Mouse (Mus musculus) heart, postnatal 0 days (tissue): ENCODE results near the gene Mctp1. TPM values are rescaled to one million over a fixed set of nuclear protein-coding genes. Genes with fewer than 3 reads are reported as not detected.

Experiments
- ATAC-seq: fragments of 200-750 bp; cut with Nextera tagmentation; 2 replicates; pipeline ENCODE4 v1.8.0; 2017; ENCODE audit warnings: low read depth, moderate number of reproducible peaks, moderate library complexity; ENCODE audit not compliant: insufficient read depth
- DNase-seq: peaks from one replicate; pipeline ENCODE4 v3.0.0-alpha.2; 2016; ENCODE audit warnings: low spot score
- H3K27ac ChIP-seq: fragments of 300-500 bp; sonication (generic); 2 replicates; pipeline ENCODE4 v1.5.1; 2014; ENCODE audit warnings: low read depth, mild to moderate bottlenecking
- H3K27me3 ChIP-seq: fragments of 300-500 bp; sonication (generic); 2 replicates; pipeline ENCODE4 v1.6.1; 2014; ENCODE audit warnings: low read length, mixed read lengths; ENCODE audit not compliant: control insufficient read depth, insufficient read depth
- H3K36me3 ChIP-seq: fragments of 300-500 bp; sonication (generic); replicated peaks from 2 replicates; pipeline ENCODE4 v1.6.1; 2014; ENCODE audit warnings: low read length, mixed read lengths; ENCODE audit not compliant: control insufficient read depth, insufficient read depth
- H3K4me1 ChIP-seq: fragments of 300-500 bp; sonication (generic); 2 replicates; pipeline ENCODE4 v1.6.1; 2014; ENCODE audit warnings: antibody characterized with exemption; ENCODE audit not compliant: control insufficient read depth, insufficient read depth
- H3K4me2 ChIP-seq: fragments of 300-500 bp; sonication (generic); 2 replicates; pipeline ENCODE4 v1.6.1; 2014; ENCODE audit warnings: low read depth, mild to moderate bottlenecking, low read length, moderate library complexity
- H3K4me3 ChIP-seq: fragments of 300-500 bp; sonication (generic); 2 replicates; pipeline ENCODE4 v1.5.1; 2014; ENCODE audit warnings: low read depth, low read length
- H3K9ac ChIP-seq: fragments of 300-500 bp; sonication (generic); replicated peaks from 2 replicates; pipeline ENCODE4 v1.6.1; 2014; ENCODE audit warnings: low read depth, low read length, mixed read lengths
- H3K9me3 ChIP-seq: fragments of 300-500 bp; sonication (generic); replicated peaks from 2 replicates; pipeline ENCODE4 v1.6.1; 2016; ENCODE audit warnings: low read length; ENCODE audit not compliant: control insufficient read depth
- CTCF ChIP-seq: IDR thresholded peaks from 2 replicates; pipeline ENCODE4 v1.5.1; 2016; ENCODE audit warnings: antibody characterized with exemption, control low read depth, low read depth
- EP300 ChIP-seq: IDR thresholded peaks from 2 replicates; pipeline ENCODE4 v1.6.1; 2016; ENCODE audit warnings: antibody characterized with exemption, low read depth
- WGBS: fragments of 180-500 bp; shearing (Covaris S2); extraction: QIAGEN DNeasy Blood & Tissue Kit; methylation state at CpG from one replicate; pipeline ENCODE4 v1.1.7; 2014; 5-methylcytosine and 5-hydroxymethylcytosine counted together
- polyA plus RNA-seq: library from polyadenylated mRNA; unstranded; fragments of >200 nt; fragmentation: Nextera tagmentation; extraction: Ambion mirVana; gene quantifications from 2 replicates; pipeline ENCODE4 v1.2.1, GENCODE M21; 2015
- total RNA-seq: library from RNA; depleted of rRNA; stranded (reverse); fragments of >200 nt; gene quantifications from 2 replicates; pipeline ENCODE4 v1.2.3, GENCODE M21; 2014; ENCODE audit warnings: low replicate concordance

The Mctp1 gene
- total and polyA plus RNA-seq, 2 experiments from 2014 or later: 0.34 TPM; not detected in 1

DNA sequence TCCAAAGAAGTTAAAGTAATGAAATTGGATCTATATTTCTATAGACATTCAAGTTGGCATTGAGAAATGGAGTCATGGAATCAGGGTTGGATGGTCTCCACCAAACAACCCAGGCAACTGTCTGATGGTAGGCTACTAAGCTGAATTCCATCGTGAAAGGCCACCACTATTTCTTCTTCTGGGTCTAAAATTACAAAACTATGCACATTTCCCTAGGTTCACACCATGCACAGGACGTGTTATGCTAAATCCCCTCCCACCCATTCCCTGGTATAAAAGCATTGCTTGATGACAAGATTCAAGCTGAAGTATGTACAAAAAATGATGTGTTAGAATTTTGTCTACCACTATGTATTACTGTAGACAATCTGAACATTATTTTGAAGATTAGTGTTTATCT is 634.5 kb downstream of the Mctp1 start:
- H3K27ac ChIP-seq: no peak overlapping the region
- no peaks in the 10 kb centered on the region for H3K36me3 ChIP-seq
- H3K4me3 ChIP-seq: no peak overlapping the region
- H3K27me3 ChIP-seq: no peaks in the 10 kb centered on the region
- TF ChIP-seq CTCF (no peak), EP300 (no peak)
- H3K4me2 ChIP-seq: no peak overlapping the region
- H3K9me3 ChIP-seq: no peaks in the 10 kb centered on the region
- 74% methylated on average over 2 of the region's 2 CpGs for WGBS
- H3K4me1 ChIP-seq: no peaks in the 10 kb centered on the region
- no peak for DNase-seq
- ATAC-seq: no peak
- H3K9ac ChIP-seq: no peak overlapping the region

DNA sequence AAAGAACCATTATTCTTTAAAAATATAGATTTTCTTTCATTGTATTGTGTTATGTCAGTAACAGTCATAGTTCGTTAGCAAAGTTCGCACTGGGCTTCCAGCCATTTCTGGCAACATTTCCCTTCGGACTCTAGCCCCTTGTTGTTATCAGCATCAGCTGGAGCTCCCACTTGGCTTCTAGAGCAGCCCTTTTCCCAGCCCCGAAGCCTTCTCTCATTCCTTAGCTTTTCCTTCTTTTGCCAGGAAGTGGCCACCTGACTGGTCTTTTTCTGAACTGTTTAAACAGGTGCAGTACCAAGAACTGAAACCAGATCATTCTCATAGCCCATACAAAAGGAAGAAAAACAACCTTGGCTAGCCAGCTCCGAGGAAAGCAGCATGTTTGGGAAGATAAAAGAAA is 645.3 kb downstream of the Mctp1 start:
- H3K4me2 ChIP-seq: peak overlapping the region; percentile 41
- no peaks in the 10 kb centered on the region for H3K9me3 ChIP-seq
- H3K4me1 ChIP-seq: no peaks in the 10 kb centered on the region
- ATAC-seq: no peak
- no peaks in the 10 kb centered on the region for H3K36me3 ChIP-seq
- H3K4me3 ChIP-seq: no peak overlapping the region
- H3K9ac ChIP-seq: no peak overlapping the region
- no peaks in the 10 kb centered on the region for H3K27me3 ChIP-seq
- TF ChIP-seq EP300 (no peak), CTCF (no peak)
- DNase-seq: peak; percentile 9
- no peak overlapping the region for H3K27ac ChIP-seq
- WGBS: 21% methylated on average over 5 of the region's 5 CpGs

DNA sequence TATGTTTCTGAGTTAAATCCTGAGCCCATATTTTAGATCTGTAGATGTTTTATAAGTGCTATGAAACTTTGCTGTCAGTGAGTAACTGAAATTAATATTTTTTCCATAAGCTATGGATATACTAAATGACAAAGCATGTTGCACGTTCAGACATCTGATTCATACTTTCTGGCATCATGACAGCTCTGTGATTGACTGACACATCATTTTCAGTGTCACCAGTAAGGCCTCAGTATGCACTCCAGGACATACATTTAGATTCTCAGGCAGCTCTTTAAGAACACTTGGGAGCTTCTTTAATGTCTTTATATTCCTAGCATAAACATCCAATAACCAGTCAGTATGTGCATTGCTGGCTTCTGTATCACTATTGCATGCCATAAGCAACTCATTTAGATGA is 659.0 kb downstream of the Mctp1 start:
- 62% methylated on average over 1 of the region's 1 CpGs for WGBS
- Histone ChIP-seq H3K9me3 (no peaks in the 10 kb centered on the region), H3K9ac (no peak overlapping the region), H3K4me2 (no peak overlapping the region), H3K27me3 (no peaks in the 10 kb centered on the region), H3K36me3 (no peaks in the 10 kb centered on the region), H3K4me3 (no peak overlapping the region), H3K27ac (no peak overlapping the region), H3K4me1 (no peaks in the 10 kb centered on the region)
- DNase-seq (no peak), ATAC-seq (no peak)
- no peak for TF ChIP-seq CTCF
- TF ChIP-seq EP300: no peak

DNA sequence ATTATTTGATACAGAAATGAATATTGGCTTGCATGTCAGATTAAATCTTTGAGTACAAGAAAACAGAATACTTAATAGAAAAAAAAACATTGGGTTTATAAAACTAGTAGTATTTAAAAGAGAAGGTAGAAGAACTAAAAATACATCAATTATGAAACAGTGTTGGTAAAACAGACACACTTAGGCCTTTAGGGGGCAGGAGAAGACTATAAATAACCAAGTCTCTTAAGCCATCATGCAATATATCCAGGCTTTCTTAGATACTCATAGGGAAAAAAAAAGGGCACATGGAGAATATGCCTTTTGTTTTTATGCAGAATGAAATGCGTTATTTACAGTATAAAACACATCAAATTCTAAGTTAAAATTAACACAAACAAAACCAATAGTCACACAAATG is 661.0 kb downstream of the Mctp1 start:
- ATAC-seq (no peak), DNase-seq (peak; percentile 28)
- Histone ChIP-seq H3K9ac (no peak overlapping the region), H3K4me3 (no peak overlapping the region), H3K4me2 (no peak overlapping the region), H3K9me3 (no peaks in the 10 kb centered on the region), H3K36me3 (no peaks in the 10 kb centered on the region), H3K4me1 (no peaks in the 10 kb centered on the region), H3K27ac (no peak overlapping the region), H3K27me3 (no peaks in the 10 kb centered on the region)
- TF ChIP-seq CTCF: peak; percentile 48
- TF ChIP-seq EP300: no peak
- 70% methylated on average over 1 of the region's 1 CpGs for WGBS

DNA sequence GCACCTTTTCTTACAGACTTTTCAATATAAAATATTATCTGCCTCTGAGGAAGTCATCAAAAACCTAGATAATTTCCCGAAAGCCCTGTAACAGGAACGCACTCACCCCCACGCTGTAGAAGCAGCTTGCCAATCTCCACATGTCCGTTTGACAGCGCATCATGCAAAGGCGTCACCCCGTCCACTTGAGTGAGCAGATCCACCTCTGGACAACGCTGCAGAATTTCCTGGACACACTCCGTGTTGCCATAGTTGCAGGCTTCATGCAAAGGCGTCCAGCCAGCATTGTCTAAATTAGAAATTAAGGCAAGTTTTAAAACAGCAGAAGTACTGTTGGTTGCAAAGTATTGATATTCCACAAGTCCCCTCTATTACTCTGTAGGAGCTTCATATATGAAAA is 662.1 kb downstream of the Mctp1 start:
- no peak overlapping the region for H3K9ac ChIP-seq
- DNase-seq (no peak), ATAC-seq (no peak)
- no peaks in the 10 kb centered on the region for H3K36me3 ChIP-seq
- H3K27me3 ChIP-seq: no peaks in the 10 kb centered on the region
- no peaks in the 10 kb centered on the region for H3K4me1 ChIP-seq
- H3K4me3 ChIP-seq: no peak overlapping the region
- TF ChIP-seq CTCF (no peak), EP300 (no peak)
- no peaks in the 10 kb centered on the region for H3K9me3 ChIP-seq
- no peak overlapping the region for H3K4me2 ChIP-seq
- H3K27ac ChIP-seq: no peak overlapping the region
- 55% methylated on average over 10 of the region's 10 CpGs for WGBS

DNA sequence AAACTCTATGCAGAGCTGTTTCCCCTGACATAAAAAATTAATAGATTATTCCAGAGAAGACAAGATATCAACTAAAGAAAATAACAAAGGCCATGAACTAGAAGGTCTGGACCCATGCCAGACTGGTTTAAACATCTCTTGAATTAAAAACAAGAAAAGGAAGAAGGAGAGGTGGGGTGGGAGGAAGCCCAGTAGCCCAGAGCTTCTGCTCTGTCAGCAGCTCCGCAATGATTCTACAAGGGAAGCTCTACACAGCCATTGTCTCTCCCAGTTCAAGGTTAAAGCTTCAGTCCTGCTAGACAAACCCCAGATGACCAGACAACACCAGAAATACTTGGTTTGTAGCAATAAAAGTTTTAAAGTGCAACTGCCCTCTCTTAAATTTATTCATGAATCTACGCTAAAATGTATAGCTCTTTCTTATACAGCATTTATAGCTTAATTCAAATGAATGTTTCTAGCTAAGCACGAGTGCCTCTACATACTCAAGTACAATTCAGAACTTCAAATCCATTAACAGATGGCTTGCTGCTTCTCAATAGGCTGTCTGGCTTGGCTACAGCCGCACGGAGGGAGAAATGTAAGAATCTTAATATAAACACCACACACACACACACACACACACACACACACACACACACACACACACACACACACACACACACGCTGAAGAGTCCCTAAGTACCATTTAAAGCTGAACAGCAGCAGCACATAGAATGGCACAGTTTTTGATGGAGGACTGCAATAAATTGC is 663.0 kb downstream of the Mctp1 start:
- Histone ChIP-seq H3K36me3 (no peaks in the 10 kb centered on the region), H3K4me3 (no peak overlapping the region), H3K9me3 (no peaks in the 10 kb centered on the region), H3K27ac (no peak overlapping the region), H3K27me3 (no peaks in the 10 kb centered on the region), H3K4me1 (no peaks in the 10 kb centered on the region), H3K4me2 (no peak overlapping the region), H3K9ac (no peak overlapping the region)
- WGBS: 70% methylated on average over 6 of the region's 6 CpGs
- DNase-seq (no peak), ATAC-seq (no peak)
- no peak for TF ChIP-seq CTCF
- no peak for TF ChIP-seq EP300
